Mouse (Mus musculus): ENCODE results near the gene D5Ertd579e.

GRCm38 (mm10) chr5:36571371-36571770 lies 124.5 kb downstream of the D5Ertd579e start:
- no peak for TF ChIP-seq CTCF (IDR thresholded peaks at IDR 0.05; ENCODE audit: insufficient read depth, low read depth, low read length)
- TF ChIP-seq POLR2A (IDR thresholded peaks at IDR 0.05; ENCODE audit: insufficient read depth, low read depth, low read length) = no peak
